Mouse (Mus musculus) limb, embryonic 15.5 days (tissue): Measurements from ENCODE around the gene Pilrb1. TPM values are rescaled to one million over a fixed set of nuclear protein-coding genes. Genes with fewer than 3 reads are reported as not detected.

ENCODE experiments used
- ATAC-seq: fragments of 200-750 bp; cut with Nextera tagmentation; 2 replicates; pipeline ENCODE4 v1.8.0; 2017; ENCODE audit warnings: low read depth, moderate TSS enrichment; ENCODE audit not compliant: insufficient number of reproducible peaks, low FRiP score, low TSS enrichment
- H3K27ac ChIP-seq: fragments of 300-500 bp; sonication (generic); 2 replicates; pipeline ENCODE4 v1.5.1; 2015; ENCODE audit warnings: moderate library complexity, mild to moderate bottlenecking, inconsistent platforms
- H3K27me3 ChIP-seq: fragments of 300-500 bp; sonication (generic); 2 replicates; pipeline ENCODE4 v1.6.1; 2015; ENCODE audit warnings: inconsistent platforms
- H3K36me3 ChIP-seq: fragments of 300-500 bp; sonication (generic); 2 replicates; pipeline ENCODE4 v1.6.1; 2015; ENCODE audit warnings: inconsistent platforms
- H3K4me1 ChIP-seq: fragments of 300-500 bp; sonication (generic); 2 replicates; pipeline ENCODE4 v1.6.1; 2015; ENCODE audit warnings: inconsistent platforms
- H3K4me2 ChIP-seq: fragments of 300-500 bp; sonication (generic); 2 replicates; pipeline ENCODE4 v1.6.1; 2015; ENCODE audit warnings: mild to moderate bottlenecking, inconsistent platforms
- H3K4me3 ChIP-seq: fragments of 300-500 bp; sonication (generic); 2 replicates; pipeline ENCODE4 v1.5.1; 2015; ENCODE audit warnings: mild to moderate bottlenecking, inconsistent platforms
- H3K9ac ChIP-seq: fragments of 300-500 bp; sonication (generic); 2 replicates; pipeline ENCODE4 v1.6.1; 2015; ENCODE audit warnings: inconsistent platforms
- H3K9me3 ChIP-seq: fragments of 300-500 bp; sonication (generic); 2 replicates; pipeline ENCODE4 v1.6.1; 2016; ENCODE audit warnings: inconsistent platforms
- WGBS: fragments of 180-500 bp; shearing (Covaris S2); methylation state at CpG from one replicate; pipeline ENCODE4 v1.1.7; 2015; 5-methylcytosine and 5-hydroxymethylcytosine counted together
- polyA plus RNA-seq: library from polyadenylated mRNA; unstranded; fragments of >200 nt; fragmentation: Nextera tagmentation; extraction: Ambion mirVana; gene quantifications from 2 replicates; pipeline ENCODE4 v1.2.1, GENCODE M21; 2015

Pilrb1 gene
- polyA plus RNA-seq, 1 experiment from 2014 or later: 0.40 TPM

- no peaks in the 10 kb centered on the region for H3K36me3 ChIP-seq
- H3K27me3 ChIP-seq: no peaks in the 10 kb centered on the region
- H3K9ac ChIP-seq: no peak overlapping the region
- no peaks in the 10 kb centered on the region for H3K4me1 ChIP-seq
- no peak overlapping the region for H3K27ac ChIP-seq
- H3K4me3 ChIP-seq: no peak overlapping the region
- H3K9me3 ChIP-seq: no peaks in the 10 kb centered on the region
- H3K4me2 ChIP-seq: no peak overlapping the region
- no peak for ATAC-seq
- 74% methylated on average over 2 of the region's 2 CpGs for WGBS
These were observed 31.9 kb downstream of the Pilrb1 start for GRCm38 (mm10) chr5:137825971-137826370.

GRCm38 (mm10) chr5:137825030-137825429, 32.9 kb downstream of the Pilrb1 start:
- 89% methylated on average over 3 of the region's 3 CpGs for WGBS

GRCm38 (mm10) chr5:137823455-137824045, 34.4 kb downstream of the Pilrb1 start:
- no peak for ATAC-seq
- no peak overlapping the region for H3K4me3 ChIP-seq
- no peaks in the 10 kb centered on the region for H3K27me3 ChIP-seq
- H3K4me2 ChIP-seq: no peak overlapping the region
- no peak overlapping the region for H3K9ac ChIP-seq
- H3K36me3 ChIP-seq: no peaks in the 10 kb centered on the region
- H3K9me3 ChIP-seq: no peaks in the 10 kb centered on the region
- no peaks in the 10 kb centered on the region for H3K4me1 ChIP-seq
- no peak overlapping the region for H3K27ac ChIP-seq
- 84% methylated on average over 6 of the region's 6 CpGs for WGBS

More at GRCm38 (mm10) chr5:137825030-137825429, 32.9 kb downstream of the Pilrb1 start:
- no peaks in the 10 kb centered on the region for H3K36me3 ChIP-seq
- no peak overlapping the region for H3K4me2 ChIP-seq
- no peak for ATAC-seq
- H3K27ac ChIP-seq: no peak overlapping the region
- no peaks in the 10 kb centered on the region for H3K27me3 ChIP-seq
- no peaks in the 10 kb centered on the region for H3K4me1 ChIP-seq
- no peak overlapping the region for H3K4me3 ChIP-seq
- H3K9me3 ChIP-seq: no peaks in the 10 kb centered on the region
- no peak overlapping the region for H3K9ac ChIP-seq

GRCm38 (mm10) chr5:137822602-137823001, 35.3 kb downstream of the Pilrb1 start:
- no peak for ATAC-seq
- H3K27me3 ChIP-seq: no peaks in the 10 kb centered on the region
- H3K4me1 ChIP-seq: no peaks in the 10 kb centered on the region
- no peaks in the 10 kb centered on the region for H3K9me3 ChIP-seq
- 65% methylated on average over 1 of the region's 1 CpGs for WGBS
- no peak overlapping the region for H3K4me2 ChIP-seq
- H3K4me3 ChIP-seq: no peak overlapping the region
- no peak overlapping the region for H3K27ac ChIP-seq
- H3K9ac ChIP-seq: no peak overlapping the region
- H3K36me3 ChIP-seq: no peaks in the 10 kb centered on the region

GRCm38 (mm10) chr5:137822126-137822525, 35.8 kb downstream of the Pilrb1 start:
- Histone ChIP-seq H3K27ac (no peak overlapping the region), H3K9me3 (no peaks in the 10 kb centered on the region), H3K4me1 (no peaks in the 10 kb centered on the region), H3K36me3 (no peaks in the 10 kb centered on the region), H3K9ac (no peak overlapping the region), H3K4me3 (no peak overlapping the region), H3K4me2 (no peak overlapping the region), H3K27me3 (no peaks in the 10 kb centered on the region)
- 67% methylated on average over 4 of the region's 4 CpGs for WGBS
- no peak for ATAC-seq

- Histone ChIP-seq H3K4me3 (no peak overlapping the region), H3K27me3 (no peaks in the 10 kb centered on the region), H3K27ac (no peak overlapping the region), H3K36me3 (0 out of 2 replicates have a peak, but pooled peaks cover 2% of the 10 kb centered on the region), H3K9ac (no peak overlapping the region), H3K4me1 (no peaks in the 10 kb centered on the region), H3K9me3 (no peaks in the 10 kb centered on the region), H3K4me2 (no peak overlapping the region)
- WGBS: 61% methylated on average over 4 of the region's 4 CpGs
- no peak for ATAC-seq
These were observed 40.3 kb downstream of the Pilrb1 start for GRCm38 (mm10) chr5:137817466-137818222.

- Histone ChIP-seq H3K4me2 (no peak overlapping the region), H3K27me3 (no peaks in the 10 kb centered on the region), H3K27ac (no peak overlapping the region), H3K9me3 (no peaks in the 10 kb centered on the region), H3K36me3 (no peaks in the 10 kb centered on the region), H3K4me3 (no peak overlapping the region), H3K4me1 (no peaks in the 10 kb centered on the region), H3K9ac (no peak overlapping the region)
- ATAC-seq: no peak
- WGBS: 82% methylated on average over 5 of the region's 5 CpGs
These were observed 49.6 kb downstream of the Pilrb1 start for GRCm38 (mm10) chr5:137808316-137808715.

- H3K4me3 ChIP-seq: no peak overlapping the region
- no peaks in the 10 kb centered on the region for H3K9me3 ChIP-seq
- H3K27me3 ChIP-seq: no peaks in the 10 kb centered on the region
- H3K27ac ChIP-seq: no peak overlapping the region
- H3K4me1 ChIP-seq: no peaks in the 10 kb centered on the region
- WGBS: 62% methylated on average over 1 of the region's 1 CpGs
- H3K4me2 ChIP-seq: no peak overlapping the region
- H3K36me3 ChIP-seq: no peaks in the 10 kb centered on the region
- ATAC-seq: no peak
- no peak overlapping the region for H3K9ac ChIP-seq
These were observed 51.7 kb downstream of the Pilrb1 start for GRCm38 (mm10) chr5:137806158-137806557.

Other genes with a start within 250 kb of the Pilrb1 start
- gene Pcolce, start 244.3 kb downstream of the Pilrb1 start, polyA plus RNA-seq: 303 and 362 TPM in 2 replicates
- 0.09 TPM in 1 of 2 replicates, not detected in the other for gene Fbxo24, start 229.1 kb downstream of the Pilrb1 start, polyA plus RNA-seq
- gene Lrch4, start 229.0 kb downstream of the Pilrb1 start, polyA plus RNA-seq: 32.8 and 34.1 TPM in 2 replicates
- gene Gm20605, start 228.9 kb downstream of the Pilrb1 start, polyA plus RNA-seq: 8.0 and 8.5 TPM in 2 replicates
- 4.8 and 6.0 TPM in 2 replicates for gene Sap25, start 216.8 kb downstream of the Pilrb1 start, polyA plus RNA-seq
- gene Irs3, start 212.4 kb downstream of the Pilrb1 start, polyA plus RNA-seq: 0.19 and 0.38 TPM in 2 replicates
- 15.9 and 17.4 TPM in 2 replicates for gene Agfg2, start 173.4 kb downstream of the Pilrb1 start, polyA plus RNA-seq
- gene Nyap1, start 116.5 kb downstream of the Pilrb1 start, polyA plus RNA-seq: 1.9 and 3.5 TPM in 2 replicates
- gene Tsc22d4, start 112.4 kb downstream of the Pilrb1 start, polyA plus RNA-seq: 169 and 197 TPM in 2 replicates
- 22.2 and 27.8 TPM in 2 replicates for gene Ppp1r35, start 79.3 kb downstream of the Pilrb1 start, polyA plus RNA-seq
- gene Mepce, start 70.5 kb downstream of the Pilrb1 start, polyA plus RNA-seq: 8.7 and 9.2 TPM in 2 replicates
- 19.7 and 24.4 TPM in 2 replicates for gene Zcwpw1, start 70.3 kb downstream of the Pilrb1 start, polyA plus RNA-seq
- 0.58 and 1.2 TPM in 2 replicates for gene Pilra, start 21.8 kb downstream of the Pilrb1 start, polyA plus RNA-seq
- 0.22 and 1.2 TPM in 2 replicates for gene Pilrb2, start 13.7 kb upstream of the Pilrb1 start, polyA plus RNA-seq
- gene Cyp3a13, start 63.5 kb upstream of the Pilrb1 start, polyA plus RNA-seq: 0.15 and 0.19 TPM in 2 replicates
- 0.40 and 0.67 TPM in 2 replicates for gene Gjc3, start 105.0 kb upstream of the Pilrb1 start, polyA plus RNA-seq
- gene Azgp1, start 123.4 kb upstream of the Pilrb1 start, polyA plus RNA-seq: not detected in 2 replicates
- not detected in 2 replicates for gene Smok3a, start 163.2 kb upstream of the Pilrb1 start, polyA plus RNA-seq
- not detected in 2 replicates for gene Smok3b, start 163.3 kb upstream of the Pilrb1 start, polyA plus RNA-seq
- gene Smok3c, start 195.1 kb upstream of the Pilrb1 start, polyA plus RNA-seq: not detected in 2 replicates
- 15.6 and 17.0 TPM in 2 replicates for gene Zkscan1, start 227.0 kb upstream of the Pilrb1 start, polyA plus RNA-seq